Mouse (Mus musculus): ENCODE data around the gene Uaca. TPM values are rescaled to one million over a fixed set of nuclear protein-coding genes. Genes with fewer than 3 reads are reported as not detected.

Gene Uaca
- polyA plus RNA-seq (2016; fragmentation: Nextera tagmentation; extraction: Ambion mirVana): 6.6 and 7.3 TPM in 2 replicates

DNA sequence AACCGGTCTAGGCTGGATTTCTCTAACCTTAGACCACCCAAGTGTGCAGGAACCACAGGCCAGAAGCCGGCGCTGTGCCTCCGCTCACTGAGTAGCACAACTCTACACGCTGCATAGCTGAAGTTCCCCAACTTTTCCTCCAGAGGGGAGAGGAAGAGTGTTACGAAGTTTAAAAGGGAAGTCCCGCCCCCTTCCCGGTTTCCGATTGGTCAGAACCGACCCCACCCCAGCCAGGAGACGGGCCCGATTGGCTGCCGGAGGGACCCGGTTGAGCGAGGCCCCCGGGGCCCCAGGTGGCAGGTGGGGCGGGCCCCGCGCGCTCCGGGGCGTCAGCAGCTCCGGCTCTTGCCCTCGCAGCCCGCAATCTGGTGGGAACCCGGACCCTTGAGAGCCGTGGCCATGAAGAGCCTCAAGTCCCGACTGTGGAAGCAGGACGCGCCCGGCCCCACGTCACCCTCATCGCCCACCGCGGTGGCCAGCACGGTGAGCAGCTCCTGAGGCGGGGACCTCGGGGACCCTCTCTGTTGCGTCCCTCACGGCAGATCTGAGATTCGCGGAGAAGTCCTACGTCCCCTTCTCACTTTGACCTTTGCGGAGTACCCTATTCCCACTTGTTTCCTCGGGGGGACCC is at the start of gene Uaca:
TSS of gene Uaca (plus strand) at position 333 of the 631 bp plus-strand sequence.
- Histone ChIP-seq H3K9ac (peak within 1 kb of the TSS; percentile 67), H3K4me1 (peaks cover 14% of the 10 kb centered on the region; the same call in 1 of the 2 replicates), H3K4me2 (peak within 1 kb of the TSS; percentile 86), H3K27me3 (replicated peaks) (peaks cover 41% of the 10 kb centered on the region), H3K9me3 (replicated peaks) (no peaks in the 10 kb centered on the region), H3K27ac (peak within 1 kb of the TSS; percentile 58), H3K36me3 (no peaks in the 10 kb centered on the region), H3K4me3 (peak within 1 kb of the TSS; percentile 65)
- 4% methylated on average over 45 of the region's 45 CpGs for WGBS (ENCODE audit: insufficient replicate concordance)
- ATAC-seq: peak; percentile 89

DNA sequence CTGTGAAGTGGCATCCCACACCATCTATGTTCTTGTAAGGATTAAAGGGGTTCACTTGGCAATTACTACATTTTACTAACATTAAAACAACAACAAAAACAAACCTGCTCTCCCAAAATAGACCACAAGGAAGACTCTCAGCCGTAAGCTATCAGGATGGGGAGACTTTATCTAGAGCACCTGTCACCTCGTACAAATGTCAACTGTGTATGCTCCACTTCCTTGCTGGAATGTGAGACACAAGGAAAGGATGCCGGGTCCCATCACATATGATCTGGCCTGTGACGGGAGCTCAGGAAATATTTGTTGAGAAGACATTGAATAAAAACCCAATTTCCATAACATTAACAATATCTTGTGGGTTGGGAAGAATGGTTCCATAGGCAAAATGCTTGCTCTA is 49.4 kb upstream of the Uaca start:
- H3K9ac ChIP-seq: no peak overlapping the region
- ATAC-seq: no peak
- H3K27me3 ChIP-seq (replicated peaks): peaks cover 6% of the 10 kb centered on the region; the same call in 1 of the 2 replicates
- H3K27ac ChIP-seq: no peak overlapping the region
- H3K36me3 ChIP-seq: no peaks in the 10 kb centered on the region
- WGBS (ENCODE audit: insufficient replicate concordance): 60% methylated on average over 4 of the region's 4 CpGs
- no peak overlapping the region for H3K4me3 ChIP-seq
- peaks cover 4% of the 10 kb centered on the region; the same call in 1 of the 2 replicates for H3K9me3 ChIP-seq (replicated peaks)
- no peak overlapping the region for H3K4me2 ChIP-seq
- no peaks in the 10 kb centered on the region for H3K4me1 ChIP-seq

DNA sequence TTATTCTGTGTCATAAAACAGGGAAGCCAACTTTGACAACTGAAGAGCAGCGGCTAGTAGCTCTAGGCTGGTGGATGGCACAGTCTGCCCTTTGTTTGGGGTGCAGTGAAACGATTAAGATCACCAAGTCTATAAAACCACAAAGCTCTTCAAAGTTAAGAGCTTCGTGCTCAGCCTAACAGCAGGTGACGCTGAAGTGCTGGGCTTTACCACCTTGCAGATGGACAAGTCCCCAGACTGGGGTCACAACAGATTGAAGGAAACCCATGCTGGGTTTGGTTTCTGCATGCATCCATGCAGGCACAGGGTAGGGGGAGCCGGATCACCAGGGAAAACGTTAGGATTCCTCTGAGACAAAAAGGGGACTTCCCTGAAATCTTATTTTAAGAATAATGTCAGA is 47.8 kb upstream of the Uaca start:
- H3K4me3 ChIP-seq: no peak overlapping the region
- H3K36me3 ChIP-seq: no peaks in the 10 kb centered on the region
- no peak overlapping the region for H3K9ac ChIP-seq
- WGBS (ENCODE audit: insufficient replicate concordance): 51% methylated on average over 6 of the region's 6 CpGs
- no peak overlapping the region for H3K4me2 ChIP-seq
- H3K4me1 ChIP-seq: no peaks in the 10 kb centered on the region
- no peak for ATAC-seq
- H3K27me3 ChIP-seq (replicated peaks): peaks cover 6% of the 10 kb centered on the region; the same call in 1 of the 2 replicates
- peaks cover 4% of the 10 kb centered on the region; the same call in 1 of the 2 replicates for H3K9me3 ChIP-seq (replicated peaks)
- H3K27ac ChIP-seq: no peak overlapping the region

DNA sequence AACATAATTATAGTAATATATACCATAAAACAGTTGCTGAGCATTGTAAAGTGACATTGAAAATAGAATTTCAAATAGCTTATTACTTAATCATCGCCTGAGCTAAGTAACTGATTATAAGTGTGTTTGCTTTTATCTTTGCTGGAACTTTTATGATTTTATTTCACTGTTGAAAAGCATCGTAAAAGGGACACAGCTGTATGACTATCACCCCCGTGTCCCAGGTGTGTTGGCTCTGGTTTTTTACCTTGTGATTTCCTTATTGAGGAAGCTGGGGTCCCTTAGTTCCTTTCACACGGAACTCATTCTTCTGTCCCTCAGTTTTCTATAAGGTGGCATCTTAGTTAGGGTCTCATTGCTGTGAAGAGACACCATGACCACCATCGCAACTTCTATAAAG is 46.7 kb upstream of the Uaca start:
- H3K4me2 ChIP-seq: no peak overlapping the region
- peaks cover 4% of the 10 kb centered on the region; the same call in 1 of the 2 replicates for H3K9me3 ChIP-seq (replicated peaks)
- H3K4me1 ChIP-seq: no peaks in the 10 kb centered on the region
- ATAC-seq: no peak
- H3K36me3 ChIP-seq: no peaks in the 10 kb centered on the region
- no peak overlapping the region for H3K4me3 ChIP-seq
- H3K27me3 ChIP-seq (replicated peaks): peaks cover 6% of the 10 kb centered on the region; the same call in 1 of the 2 replicates
- H3K9ac ChIP-seq: no peak overlapping the region
- no peak overlapping the region for H3K27ac ChIP-seq
- WGBS (ENCODE audit: insufficient replicate concordance): 75% methylated on average over 5 of the region's 5 CpGs

DNA sequence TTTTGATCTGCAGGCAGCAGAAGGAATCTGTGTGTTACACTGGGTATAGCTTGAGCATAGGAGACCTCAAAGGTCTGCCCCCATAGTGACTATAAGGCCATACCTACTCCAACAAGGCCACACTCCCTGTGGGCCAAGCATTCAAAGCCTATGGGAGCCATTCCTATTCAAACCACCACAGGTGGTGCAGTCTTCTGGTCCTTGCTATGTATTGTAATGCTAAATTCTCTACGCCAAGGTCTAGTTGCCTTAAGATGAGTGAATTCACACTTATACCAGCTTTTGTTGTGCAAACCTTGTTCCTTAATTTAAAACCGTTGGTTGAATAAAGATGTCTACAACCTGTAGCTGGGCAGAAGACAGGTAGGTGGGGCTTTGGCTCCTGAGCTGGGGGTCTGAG is 46.2 kb upstream of the Uaca start:
- no peak overlapping the region for H3K27ac ChIP-seq
- ATAC-seq: no peak
- H3K36me3 ChIP-seq: no peaks in the 10 kb centered on the region
- peaks cover 4% of the 10 kb centered on the region; the same call in 1 of the 2 replicates for H3K9me3 ChIP-seq (replicated peaks)
- no peak overlapping the region for H3K4me2 ChIP-seq
- no peak overlapping the region for H3K4me3 ChIP-seq
- H3K4me1 ChIP-seq: no peaks in the 10 kb centered on the region
- WGBS (ENCODE audit: insufficient replicate concordance): 66% methylated on average over 2 of the region's 2 CpGs
- H3K9ac ChIP-seq: no peak overlapping the region
- H3K27me3 ChIP-seq (replicated peaks): peaks cover 3% of the 10 kb centered on the region; the same call in 1 of the 2 replicates

DNA sequence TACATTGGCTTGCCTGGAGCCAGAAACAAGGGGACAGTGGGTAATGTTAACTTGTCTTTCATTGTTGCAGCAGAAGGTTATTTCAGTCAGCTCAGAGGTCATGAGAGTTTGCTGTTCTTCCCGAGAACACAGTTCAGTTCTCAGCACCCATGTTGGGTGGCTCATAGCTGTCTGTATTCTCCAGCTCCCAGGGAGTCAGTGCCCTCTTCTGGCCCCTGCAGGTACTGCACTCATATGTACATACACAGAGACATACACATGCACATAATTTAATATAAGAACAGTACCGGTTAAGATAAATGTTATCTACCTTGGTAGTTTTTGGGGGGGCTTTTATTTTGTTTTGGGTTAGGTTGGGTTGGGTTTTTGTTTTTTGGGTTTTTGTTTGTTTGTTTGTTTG is 45.2 kb upstream of the Uaca start:
- WGBS (ENCODE audit: insufficient replicate concordance): 68% methylated on average over 2 of the region's 2 CpGs
- Histone ChIP-seq H3K4me3 (no peak overlapping the region), H3K9ac (no peak overlapping the region), H3K27me3 (replicated peaks) (no peaks in the 10 kb centered on the region; the same call in 1 of the 2 replicates), H3K9me3 (replicated peaks) (peaks cover 4% of the 10 kb centered on the region; the same call in 1 of the 2 replicates), H3K27ac (no peak overlapping the region), H3K36me3 (no peaks in the 10 kb centered on the region), H3K4me2 (no peak overlapping the region), H3K4me1 (no peaks in the 10 kb centered on the region)
- ATAC-seq: no peak

DNA sequence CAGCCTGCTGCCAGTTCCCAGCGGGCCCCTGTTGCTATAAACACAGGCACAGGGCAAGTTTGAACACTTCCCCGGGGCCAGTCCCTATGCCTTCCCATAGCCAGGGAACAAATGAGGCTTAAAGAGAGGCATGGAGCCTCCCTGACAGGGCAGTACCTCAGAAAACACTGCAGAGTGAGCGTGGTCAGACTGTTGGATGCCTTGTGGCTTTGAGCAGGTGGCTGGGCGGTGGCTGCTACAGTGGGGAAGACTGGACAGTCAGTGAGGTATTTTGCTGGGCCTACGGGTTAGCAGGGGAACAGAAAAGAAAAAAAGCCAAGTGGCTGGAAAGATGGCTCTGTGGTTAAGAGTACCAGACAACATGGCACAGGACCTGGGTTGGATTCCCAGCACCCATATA is 43.2 kb upstream of the Uaca start:
- Histone ChIP-seq H3K27me3 (replicated peaks) (no peaks in the 10 kb centered on the region), H3K36me3 (no peaks in the 10 kb centered on the region), H3K9ac (no peak overlapping the region), H3K9me3 (replicated peaks) (peaks cover 4% of the 10 kb centered on the region; the same call in 1 of the 2 replicates), H3K27ac (no peak overlapping the region), H3K4me3 (no peak overlapping the region), H3K4me1 (no peaks in the 10 kb centered on the region), H3K4me2 (no peak overlapping the region)
- ATAC-seq: no peak
- WGBS (ENCODE audit: insufficient replicate concordance): 64% methylated on average over 5 of the region's 5 CpGs

DNA sequence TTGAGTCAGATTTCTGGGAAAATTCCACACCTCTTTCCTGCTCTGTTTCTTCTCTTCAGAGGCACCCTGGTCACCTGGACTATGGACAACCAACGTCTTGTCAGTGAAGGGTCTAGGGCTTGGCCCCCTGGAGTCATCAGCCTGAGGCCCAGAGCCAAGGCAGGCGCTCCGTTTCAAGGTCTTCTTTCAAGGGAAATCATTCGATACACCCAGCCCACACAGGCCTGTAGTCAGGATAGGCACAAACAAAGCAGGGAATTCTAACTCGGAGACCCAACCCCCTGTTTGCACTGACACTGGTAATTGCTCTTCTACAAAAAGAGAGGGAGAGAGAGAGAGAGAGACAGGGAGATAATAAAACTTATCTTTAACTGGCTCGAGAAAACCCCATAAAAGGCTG is 42.4 kb upstream of the Uaca start:
- ATAC-seq: no peak
- WGBS (ENCODE audit: insufficient replicate concordance): 54% methylated on average over 6 of the region's 6 CpGs

DNA sequence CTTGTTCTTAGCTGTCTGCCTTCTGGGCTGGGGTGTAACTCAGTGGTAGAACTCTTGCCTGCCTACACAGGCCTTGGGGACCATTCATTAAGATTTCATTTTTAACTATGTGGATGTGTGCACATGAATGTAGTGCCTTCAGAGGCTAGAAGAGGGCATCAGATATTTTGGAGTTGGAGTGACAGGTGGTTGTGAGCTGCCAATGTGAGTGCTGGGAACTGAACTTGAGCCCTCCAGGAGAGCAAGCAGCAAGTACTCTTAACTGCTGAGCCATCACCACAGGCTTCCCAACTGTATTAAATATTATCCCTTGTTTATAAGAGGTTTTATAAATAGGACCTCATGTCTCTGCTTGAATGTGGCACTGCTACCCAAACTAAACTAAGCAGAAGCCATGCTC is 41.7 kb upstream of the Uaca start:
- H3K27ac ChIP-seq: no peak overlapping the region
- no peak overlapping the region for H3K4me3 ChIP-seq
- peaks cover 4% of the 10 kb centered on the region; the same call in 1 of the 2 replicates for H3K9me3 ChIP-seq (replicated peaks)
- no peak for ATAC-seq
- peaks cover 8% of the 10 kb centered on the region for H3K4me1 ChIP-seq
- H3K4me2 ChIP-seq: no peak overlapping the region
- no peaks in the 10 kb centered on the region for H3K36me3 ChIP-seq
- no peak overlapping the region for H3K9ac ChIP-seq
- H3K27me3 ChIP-seq (replicated peaks): no peaks in the 10 kb centered on the region

More for the DNA sequence above, 42.4 kb upstream of the Uaca start:
- no peak overlapping the region for H3K27ac ChIP-seq
- no peaks in the 10 kb centered on the region for H3K36me3 ChIP-seq
- no peak overlapping the region for H3K4me2 ChIP-seq
- H3K4me3 ChIP-seq: no peak overlapping the region
- peaks cover 4% of the 10 kb centered on the region; the same call in 1 of the 2 replicates for H3K9me3 ChIP-seq (replicated peaks)
- H3K4me1 ChIP-seq: peaks cover 6% of the 10 kb centered on the region
- H3K9ac ChIP-seq: no peak overlapping the region
- no peaks in the 10 kb centered on the region for H3K27me3 ChIP-seq (replicated peaks)

DNA sequence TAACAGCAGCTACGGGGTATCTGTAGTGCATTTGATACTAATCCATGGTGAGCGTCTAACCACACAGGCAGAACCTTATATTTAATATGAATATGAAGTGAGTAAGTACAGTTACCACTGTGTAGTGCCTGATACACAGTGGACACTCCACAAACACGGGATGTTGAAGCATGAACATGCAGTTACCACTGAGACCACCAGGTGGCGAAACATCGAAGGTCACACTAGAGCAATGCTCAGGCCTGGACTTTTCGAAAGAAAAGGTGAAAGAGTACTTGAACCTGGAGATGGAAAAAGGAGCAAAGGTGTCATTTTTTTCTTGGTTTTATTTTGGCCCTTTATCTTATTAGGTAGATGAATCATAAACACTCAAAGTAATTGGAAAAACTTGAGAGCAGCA is 38.1 kb upstream of the Uaca start:
- WGBS (ENCODE audit: insufficient replicate concordance): 30% methylated on average over 6 of the region's 6 CpGs
- Histone ChIP-seq H3K27ac (no peak overlapping the region), H3K4me1 (peaks cover 8% of the 10 kb centered on the region), H3K9ac (no peak overlapping the region), H3K36me3 (no peaks in the 10 kb centered on the region), H3K4me3 (no peak overlapping the region), H3K4me2 (no peak overlapping the region), H3K9me3 (replicated peaks) (no peaks in the 10 kb centered on the region), H3K27me3 (replicated peaks) (no peaks in the 10 kb centered on the region)
- no peak for ATAC-seq

DNA sequence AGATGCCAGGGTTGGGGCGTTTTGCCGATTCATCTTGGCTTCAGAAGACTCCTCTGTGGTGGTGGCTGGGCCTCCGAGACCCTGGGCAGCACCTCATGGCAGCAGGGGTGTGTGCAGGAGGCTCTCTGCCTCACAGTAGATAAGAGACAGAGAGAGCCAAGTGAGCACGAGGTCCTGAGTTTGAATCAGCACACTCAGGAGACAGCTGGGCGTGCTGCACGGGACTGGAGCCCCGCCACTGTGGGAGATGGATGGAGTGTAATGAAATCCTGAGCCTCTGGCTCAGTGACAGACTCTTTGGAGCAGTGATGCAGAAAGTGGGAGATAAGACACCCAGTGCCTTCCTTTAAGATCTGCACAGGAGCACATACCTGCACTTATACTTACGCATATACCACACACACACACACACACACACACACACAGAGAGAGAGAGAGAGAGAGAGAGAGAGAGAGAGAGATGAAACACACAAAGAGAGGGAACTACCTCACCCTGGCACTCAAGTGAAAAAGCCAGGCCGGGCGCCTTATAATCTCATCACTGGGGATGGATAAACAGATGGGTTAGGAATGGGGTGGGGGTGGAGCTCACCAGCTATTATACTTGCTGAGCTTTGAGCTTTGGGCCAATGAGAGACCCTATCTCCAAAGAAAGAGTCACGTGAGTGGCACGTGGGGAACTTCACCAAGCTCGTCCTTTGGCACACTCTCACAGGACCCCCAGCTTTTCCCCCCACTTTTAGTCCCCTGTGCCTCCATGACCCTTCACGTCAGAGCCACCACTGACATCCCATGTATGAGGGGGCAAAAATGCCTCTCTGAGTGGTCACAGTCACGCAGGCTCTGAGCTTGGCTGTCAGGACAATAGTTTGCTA is 37.2 kb upstream of the Uaca start:
- Histone ChIP-seq H3K4me2 (no peak overlapping the region), H3K9ac (no peak overlapping the region), H3K27ac (no peak overlapping the region), H3K27me3 (replicated peaks) (no peaks in the 10 kb centered on the region), H3K4me3 (no peak overlapping the region), H3K36me3 (no peaks in the 10 kb centered on the region), H3K9me3 (replicated peaks) (no peaks in the 10 kb centered on the region), H3K4me1 (peaks cover 8% of the 10 kb centered on the region)
- 55% methylated on average over 15 of the region's 15 CpGs for WGBS (ENCODE audit: insufficient replicate concordance)
- no peak for ATAC-seq

DNA sequence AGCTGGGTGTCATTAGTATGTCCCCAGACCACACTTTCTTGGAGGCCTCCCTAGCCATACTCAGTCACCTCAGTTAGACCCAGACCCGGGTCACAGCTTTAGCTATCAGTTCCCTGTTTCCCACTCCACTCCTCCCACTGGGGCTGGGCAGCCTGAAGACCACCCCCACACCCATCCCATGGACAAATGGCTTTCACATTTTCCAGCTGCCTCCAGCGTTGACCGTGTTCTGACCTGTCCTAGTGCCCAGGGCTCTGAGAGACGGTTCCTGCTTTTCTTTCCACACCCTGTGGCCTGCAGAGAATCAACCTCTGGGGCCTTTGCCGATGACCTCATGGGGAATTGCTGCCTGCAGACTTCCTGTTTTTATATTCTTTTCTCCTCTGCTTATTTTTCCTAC is 36.5 kb upstream of the Uaca start:
- no peak overlapping the region for H3K27ac ChIP-seq
- no peak for ATAC-seq
- 24% methylated on average over 5 of the region's 5 CpGs for WGBS (ENCODE audit: insufficient replicate concordance)
- no peak overlapping the region for H3K9ac ChIP-seq
- H3K36me3 ChIP-seq: no peaks in the 10 kb centered on the region
- H3K27me3 ChIP-seq (replicated peaks): no peaks in the 10 kb centered on the region
- H3K4me2 ChIP-seq: no peak overlapping the region
- no peak overlapping the region for H3K4me3 ChIP-seq
- no peaks in the 10 kb centered on the region for H3K9me3 ChIP-seq (replicated peaks)
- peaks cover 8% of the 10 kb centered on the region for H3K4me1 ChIP-seq

All from liver, embryonic 12.5 days (tissue).